Mouse (Mus musculus): ENCODE data around the gene Skp2. TPM values are rescaled to one million over a fixed set of nuclear protein-coding genes. Genes with fewer than 3 reads are reported as not detected.

The Skp2 gene
- polyA plus RNA-seq, 2 experiments: 9.8 to 23.2 TPM

GRCm38 (mm10) chr15:9070912-9071555 lies 84.2 kb downstream of the Skp2 start, which contains the start of gene Nadk2:
Gene Nadk2, plus strand, starts transcription at chr15:9071260.
- H3K9ac ChIP-seq (replicated peaks): peak within 1 kb of the TSS; percentile 96
- peak within 1 kb of the TSS; percentile 95 for H3K4me2 ChIP-seq (ENCODE audit: low read depth)
- H3K36me3 ChIP-seq (replicated peaks; ENCODE audit: control insufficient read depth, insufficient read depth, low read depth): peaks cover 15% of the 10 kb centered on the region
- peak within 1 kb of the TSS; percentile 83 to 90 for H3K4me3 ChIP-seq (ENCODE audit: insufficient read depth in 1 of 2, low read depth in 2 of 2, low read length in 2 of 2)
- no peaks in the 10 kb centered on the region for H3K9me3 ChIP-seq (ENCODE audit: control insufficient read depth, low read length)
- peak; percentile 98 to 99 (median 99) for DNase-seq (ENCODE audit: low read depth in 3 of 3, low spot score in 3 of 3)
- peak within 1 kb of the TSS; percentile 96 for H3K27ac ChIP-seq
- peak; percentile 89 for ATAC-seq (ENCODE audit: insufficient read depth)
- peaks cover 17 to 35% of the 10 kb centered on the region in 2 experiments for H3K4me1 ChIP-seq (replicated peaks; ENCODE audit: control insufficient read depth in 2 of 2, insufficient read depth in 2 of 2, low read length in 1 of 2)
- under 1% methylated on average over 46 of the region's 54 CpGs for WGBS (ENCODE audit: insufficient replicate concordance)
- TF ChIP-seq CTCF (IDR thresholded peaks at IDR 0.05; ENCODE audit: low read depth) (no peak), EP300 (IDR thresholded peaks at IDR 0.05; ENCODE audit: low read depth) (peak; percentile 64)
- no peaks in the 10 kb centered on the region for H3K27me3 ChIP-seq (ENCODE audit: control insufficient read depth, insufficient read depth, low read length)

DNA sequence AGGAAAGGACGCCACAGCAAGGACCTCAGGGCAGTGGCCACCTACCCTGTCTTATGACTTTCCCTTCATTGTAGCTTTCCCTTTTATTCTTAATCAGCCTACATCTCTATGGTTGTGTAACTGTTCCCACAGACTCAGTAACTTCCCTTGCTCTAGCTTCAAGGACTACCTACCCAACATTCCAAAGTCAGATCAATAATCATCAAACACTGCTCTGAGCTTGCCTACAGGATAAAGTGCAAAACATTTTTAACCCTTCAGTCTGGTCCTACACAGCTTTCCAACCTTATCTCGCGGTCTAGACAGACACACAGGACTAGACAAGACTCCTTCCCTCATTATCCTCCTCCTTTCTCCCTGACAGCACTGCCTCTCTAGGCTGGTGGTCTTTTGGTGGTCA lies 84.9 kb downstream of the Skp2 start:
- no peak for TF ChIP-seq EP300 (IDR thresholded peaks at IDR 0.05; ENCODE audit: low read depth)
- no peak for TF ChIP-seq CTCF (IDR thresholded peaks at IDR 0.05; ENCODE audit: low read depth)
- 3% methylated on average over 3 of the region's 3 CpGs for WGBS (ENCODE audit: insufficient replicate concordance)
- Histone ChIP-seq H3K27me3 (ENCODE audit: control insufficient read depth, insufficient read depth, low read length) (no peaks in the 10 kb centered on the region), H3K4me1 (replicated peaks; ENCODE audit: control insufficient read depth in 2 of 2, insufficient read depth in 2 of 2, low read length in 1 of 2) (peaks cover 10 to 28% of the 10 kb centered on the region in 2 experiments), H3K4me2 (ENCODE audit: low read depth) (peak overlapping the region; percentile 95), H3K4me3 (ENCODE audit: insufficient read depth in 1 of 2, low read depth in 2 of 2, low read length in 2 of 2) (peak overlapping the region; percentile 83 to 90), H3K36me3 (replicated peaks; ENCODE audit: control insufficient read depth, insufficient read depth, low read depth) (peaks cover 8% of the 10 kb centered on the region), H3K9me3 (ENCODE audit: control insufficient read depth, low read length) (no peaks in the 10 kb centered on the region), H3K9ac (replicated peaks) (peak overlapping the region; percentile 96), H3K27ac (peak overlapping the region; percentile 95)
- ATAC-seq (ENCODE audit: insufficient read depth): peak; percentile 22
- DNase-seq (ENCODE audit: low read depth in 3 of 3, low spot score in 3 of 3): no peak

DNA sequence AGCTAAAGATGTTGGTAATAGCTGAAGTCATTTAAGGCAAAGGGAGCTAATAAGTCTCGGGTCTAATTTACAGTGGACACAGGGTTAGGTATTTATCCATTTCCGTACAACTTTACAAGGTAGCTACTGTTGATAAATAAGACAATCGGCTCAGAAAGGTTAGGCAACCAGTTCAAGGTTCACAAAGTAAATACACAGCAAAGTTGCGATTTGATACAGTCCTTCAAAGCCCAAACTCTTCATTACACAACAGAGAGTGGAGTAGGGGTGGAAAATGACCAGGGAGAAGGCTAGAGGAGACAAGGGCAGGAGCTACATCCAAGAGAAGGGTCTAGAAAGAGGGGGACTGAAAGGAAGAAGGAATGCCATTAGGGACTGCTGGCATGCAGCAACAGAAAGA lies 86.3 kb downstream of the Skp2 start:
- peak overlapping the region; percentile 95 for H3K4me2 ChIP-seq (ENCODE audit: low read depth)
- WGBS (ENCODE audit: insufficient replicate concordance): 72% methylated on average over 4 of the region's 4 CpGs
- DNase-seq (ENCODE audit: low read depth in 3 of 3, low spot score in 3 of 3): no peak

More for the DNA sequence above, 86.3 kb downstream of the Skp2 start:
- Histone ChIP-seq H3K27me3 (ENCODE audit: control insufficient read depth, insufficient read depth, low read length) (no peaks in the 10 kb centered on the region), H3K9me3 (ENCODE audit: control insufficient read depth, low read length) (no peaks in the 10 kb centered on the region), H3K9ac (replicated peaks) (no peak overlapping the region), H3K4me3 (ENCODE audit: insufficient read depth in 1 of 2, low read depth in 2 of 2, low read length in 2 of 2) (no peak overlapping the region), H3K27ac (no peak overlapping the region; the same call in 1 of the 2 replicates), H3K4me1 (replicated peaks; ENCODE audit: control insufficient read depth in 2 of 2, insufficient read depth in 2 of 2, low read length in 1 of 2) (peaks cover 5 to 17% of the 10 kb centered on the region in 2 experiments), H3K36me3 (replicated peaks; ENCODE audit: control insufficient read depth, insufficient read depth, low read depth) (peaks cover 3% of the 10 kb centered on the region)
- ATAC-seq (ENCODE audit: insufficient read depth): no peak
- TF ChIP-seq CTCF (IDR thresholded peaks at IDR 0.05; ENCODE audit: low read depth) (no peak), EP300 (IDR thresholded peaks at IDR 0.05; ENCODE audit: low read depth) (no peak)

Other genes with a start within 250 kb of the Skp2 start
- 0.14 and 0.16 TPM in 2 replicates for gene Ranbp3l, start 187.5 kb downstream of the Skp2 start, polyA plus RNA-seq (2012; rRNA removed)
- gene Ranbp3l, start 187.5 kb downstream of the Skp2 start, polyA plus RNA-seq (2014; fragmentation: Nextera tagmentation; extraction: Ambion mirVana): 0.28 and 0.60 TPM in 2 replicates
- 53.8 and 96.0 TPM in 2 replicates for gene Nadk2, start 84.2 kb downstream of the Skp2 start, polyA plus RNA-seq (2012; rRNA removed)
- gene Nadk2, start 84.2 kb downstream of the Skp2 start, polyA plus RNA-seq (2014; fragmentation: Nextera tagmentation; extraction: Ambion mirVana): 113 and 125 TPM in 2 replicates
- gene Lmbrd2, start 14.9 kb downstream of the Skp2 start, polyA plus RNA-seq (2012; rRNA removed): 2.7 and 3.1 TPM in 2 replicates
- 2.1 and 2.4 TPM in 2 replicates for gene Lmbrd2, start 14.9 kb downstream of the Skp2 start, polyA plus RNA-seq (2014; fragmentation: Nextera tagmentation; extraction: Ambion mirVana)
- gene Ugt3a1, start 121.5 kb upstream of the Skp2 start, polyA plus RNA-seq (2012; rRNA removed): 0.88 TPM in 2 replicates
- 0.84 and 2.0 TPM in 2 replicates for gene Ugt3a1, start 121.5 kb upstream of the Skp2 start, polyA plus RNA-seq (2014; fragmentation: Nextera tagmentation; extraction: Ambion mirVana)
- 0.42 and 0.45 TPM in 2 replicates for gene Ugt3a2, start 180.1 kb upstream of the Skp2 start, polyA plus RNA-seq (2012; rRNA removed)
- 0.47 and 1.4 TPM in 2 replicates for gene Ugt3a2, start 180.1 kb upstream of the Skp2 start, polyA plus RNA-seq (2014; fragmentation: Nextera tagmentation; extraction: Ambion mirVana)

Data from liver, embryonic 14.5 days (tissue).